Comparison of ENCODE assay signal across 9 mouse cellular contexts in genomic region chr4:142077572-142078271, GRCm38 (mm10). TPM values are rescaled to one million over a fixed set of nuclear protein-coding genes. Genes with fewer than 3 reads are reported as not detected.
DNase-seq lines count a peak whose midpoint lies in the region; ATAC-seq and TF ChIP-seq lines count a peak whose summit lies in the region.
"Had no signal": no experiment of that assay in that cellular context is flagged by ENCODE, and none has a peak within 500 bp of the region (broad histone marks: within the 10 kb centered on the region; RNA-seq: fewer than 3 reads in every experiment).

No protein-coding gene starts in this region.

- ATAC-seq in lung, embryonic 16.5 days (ENCODE audit: low read depth), result peak; percentile 59
- peak; percentile 21; the same call in 1 of the 2 replicates for ATAC-seq in kidney, embryonic 14.5 days (ENCODE audit: low FRiP score, low TSS enrichment)
- no peak for ATAC-seq in midbrain, postnatal 0 days (ENCODE audit: low FRiP score)

- H3K27ac ChIP-seq in lung, embryonic 16.5 days (ENCODE audit: low read length), result peak overlapping the region; percentile 83
- peak overlapping the region; percentile 51; the same call in 1 of the 2 replicates for H3K27ac ChIP-seq in kidney, embryonic 14.5 days (ENCODE audit: low read depth, low read length)
- H3K27ac ChIP-seq in midbrain, postnatal 0 days (ENCODE audit: low read depth, low read length), result peak overlapping the region; percentile 28; the same call in 1 of the 2 replicates

- peaks cover 39% of the 10 kb centered on the region for H3K4me1 ChIP-seq in lung, embryonic 16.5 days (replicated peaks; ENCODE audit: control insufficient read depth, insufficient read depth, low read length)
- peaks cover 10% of the 10 kb centered on the region for H3K4me1 ChIP-seq in lung, adult 2 months (ENCODE audit: control insufficient read depth, insufficient read depth, low read length)
- peaks cover 29% of the 10 kb centered on the region for H3K4me1 ChIP-seq in kidney, embryonic 14.5 days (ENCODE audit: control insufficient read depth, insufficient read depth, low read length)
- no peaks in the 10 kb centered on the region for H3K4me1 ChIP-seq in midbrain, postnatal 0 days (ENCODE audit: insufficient read depth, low read length)

- no peak overlapping the region for H3K9ac ChIP-seq in lung, embryonic 16.5 days (ENCODE audit: low read length)
- no peak overlapping the region for H3K9ac ChIP-seq in kidney, embryonic 14.5 days (ENCODE audit: low read depth, low read length)
- H3K9ac ChIP-seq in midbrain, postnatal 0 days (replicated peaks; ENCODE audit: low read length, poor library complexity, severe bottlenecking), result no peak overlapping the region

- no peak for TF ChIP-seq POLR2A in lung, adult 2 months (IDR thresholded peaks at IDR 0.05; ENCODE audit: borderline replicate concordance, extremely low read depth, low read depth, low read length)

- WGBS in lung, embryonic 16.5 days, result 31% methylated on average over 18 of the region's 18 CpGs
- WGBS in lung, adult 2 months, result 23% methylated on average over 18 of the region's 18 CpGs
- WGBS in kidney, embryonic 14.5 days, result 35% methylated on average over 18 of the region's 18 CpGs
- WGBS in midbrain, postnatal 0 days, result 40% methylated on average over 18 of the region's 18 CpGs

- no peaks in the 10 kb centered on the region for H3K9me3 ChIP-seq in lung, embryonic 16.5 days (ENCODE audit: control insufficient read depth, low read length)
- H3K9me3 ChIP-seq in kidney, embryonic 14.5 days (ENCODE audit: control insufficient read depth, low read length), result no peaks in the 10 kb centered on the region
- no peaks in the 10 kb centered on the region for H3K9me3 ChIP-seq in midbrain, postnatal 0 days (ENCODE audit: low read length)

- no peaks in the 10 kb centered on the region for H3K36me3 ChIP-seq in lung, embryonic 16.5 days (ENCODE audit: control insufficient read depth, insufficient read depth, low read length)
- H3K36me3 ChIP-seq in kidney, embryonic 14.5 days (ENCODE audit: control insufficient read depth, insufficient read depth, low read length), result no peaks in the 10 kb centered on the region
- no peaks in the 10 kb centered on the region for H3K36me3 ChIP-seq in midbrain, postnatal 0 days (ENCODE audit: insufficient read depth, low read length)

- DNase-seq in adrenal gland, adult (ENCODE audit: inconsistent age in 2 of 2, low spot score in 1 of 2), result peak; percentile 61 to 83
- DNase-seq in adrenal gland, adult 18-20 months (ENCODE audit: low spot score in 2 of 2), result no peak
- no peak for DNase-seq in lung, adult 2 months
- peak; percentile 27 to 46 for DNase-seq in frontal cortex, postnatal 36 days (ENCODE audit: low spot score in 2 of 2)
- DNase-seq in midbrain, postnatal 0 days (ENCODE audit: low spot score), result peak; percentile 56
- DNase-seq in urinary bladder, postnatal 25 days (ENCODE audit: low spot score), result no peak

- peak overlapping the region; percentile 38 for H3K4me2 ChIP-seq in lung, embryonic 16.5 days (ENCODE audit: low read depth, low read length)
- 0 out of 2 replicates have a peak overlapping the region, but pooled peaks have one; percentile 12 for H3K4me2 ChIP-seq in kidney, embryonic 14.5 days (replicated peaks; ENCODE audit: low read depth, low read length)
- no peak overlapping the region for H3K4me2 ChIP-seq in midbrain, postnatal 0 days (ENCODE audit: low read depth, low read length, poor library complexity, severe bottlenecking)

- no peaks in the 10 kb centered on the region for H3K27me3 ChIP-seq in lung, embryonic 16.5 days (ENCODE audit: control insufficient read depth, insufficient read depth, low read depth, low read length)
- no peaks in the 10 kb centered on the region for H3K27me3 ChIP-seq in kidney, embryonic 14.5 days (ENCODE audit: control insufficient read depth, insufficient read depth, low read length)
- no peaks in the 10 kb centered on the region for H3K27me3 ChIP-seq in midbrain, postnatal 0 days (ENCODE audit: insufficient read depth, low read length)

- peak overlapping the region; percentile 16; the same call in 1 of the 2 replicates for H3K4me3 ChIP-seq in lung, embryonic 16.5 days (ENCODE audit: low read length)
- no peak overlapping the region for H3K4me3 ChIP-seq in lung, adult 2 months (replicated peaks; ENCODE audit: extremely low read depth, low read depth, low read length)
- H3K4me3 ChIP-seq in kidney, embryonic 14.5 days (ENCODE audit: low read length), result no peak overlapping the region
- no peak overlapping the region for H3K4me3 ChIP-seq in midbrain, postnatal 0 days (ENCODE audit: low read depth, low read length)

- TF ChIP-seq CTCF in lung, adult 2 months (IDR thresholded peaks at IDR 0.05; ENCODE audit: insufficient read depth, low read length), result no peak
- TF ChIP-seq CTCF in midbrain, postnatal 0 days (IDR thresholded peaks at IDR 0.05), result no peak

RNA-seq across cellular contexts. Expression of gene Tmem51, which starts 6.4 kb away (rescaled TPM):
- total RNA-seq in adrenal gland, adult 18-20 months (2021), result 1 to 10 TPM; 3.5 to 4.4 TPM
- polyA plus RNA-seq in lung, embryonic 16.5 days (2015; fragmentation: Nextera tagmentation; extraction: Ambion mirVana), result 25.7 and 26.0 TPM in 2 replicates
- 12.9 and 16.5 TPM in 2 replicates for polyA plus RNA-seq in lung, adult 2 months (2012; rRNA removed)
- polyA plus RNA-seq in kidney, embryonic 14.5 days (2014; fragmentation: Nextera tagmentation; extraction: Ambion mirVana), result 16.7 and 23.0 TPM in 2 replicates
- total RNA-seq in midbrain, postnatal 0 days (2014; rRNA removed), result 5.9 and 7.1 TPM in 2 replicates
- polyA plus RNA-seq in midbrain, postnatal 0 days (2015; fragmentation: Nextera tagmentation; extraction: Ambion mirVana), result 7.9 and 9.4 TPM in 2 replicates
- polyA plus RNA-seq: C2C12 had no signal

Comparison
In these comparisons a context has a peak if more than half of its experiments do, and no peak if none do; other contexts are left out.
1. DNase-seq: peak in adrenal gland, adult (2 of 2), frontal cortex, postnatal 36 days (2 of 2) and midbrain, postnatal 0 days (single experiment); none in adrenal gland, adult 18-20 months (0 of 2), lung, adult 2 months (single experiment) and urinary bladder, postnatal 25 days (single experiment).
2. H3K27ac ChIP-seq: peak in every context shown above with its lines; median percentile 83 in lung, embryonic 16.5 days; 51 in kidney, embryonic 14.5 days; 28 in midbrain, postnatal 0 days.